Mouse (Mus musculus) frontal cortex, postnatal 36 days (tissue): ENCODE results near the gene Arl4a.
A peak's percentile ranks its signal among the peaks of the same experiment; 100 is the strongest.

Experiments used
- DNase-seq, 2 experiments: peaks; one replicate each; pipeline ENCODE4 v3.0.0; 2022; ENCODE audit warnings: low spot score in 2 of 2

The Arl4a gene

DNA sequence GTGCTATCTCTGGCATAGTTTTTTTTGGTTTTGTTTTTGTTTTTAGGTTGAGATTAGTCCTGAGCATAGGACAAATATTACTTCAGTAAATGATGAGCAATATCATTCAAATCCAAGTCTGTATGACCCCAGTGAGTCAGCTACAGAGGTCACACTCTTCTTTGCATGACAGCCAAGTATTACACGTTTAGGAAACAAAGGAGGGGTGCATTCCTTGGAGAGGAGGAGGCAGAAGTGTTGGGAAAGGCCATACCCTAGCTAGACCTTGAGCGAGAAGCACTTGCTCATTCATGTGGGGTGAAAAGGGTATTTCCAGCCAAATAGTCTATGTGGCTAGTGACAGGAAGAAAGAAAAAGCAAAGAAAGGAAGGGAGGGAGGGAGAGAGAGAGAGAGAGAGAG lies 28.0 kb downstream of the Arl4a start:
- DNase-seq = no peak

DNA sequence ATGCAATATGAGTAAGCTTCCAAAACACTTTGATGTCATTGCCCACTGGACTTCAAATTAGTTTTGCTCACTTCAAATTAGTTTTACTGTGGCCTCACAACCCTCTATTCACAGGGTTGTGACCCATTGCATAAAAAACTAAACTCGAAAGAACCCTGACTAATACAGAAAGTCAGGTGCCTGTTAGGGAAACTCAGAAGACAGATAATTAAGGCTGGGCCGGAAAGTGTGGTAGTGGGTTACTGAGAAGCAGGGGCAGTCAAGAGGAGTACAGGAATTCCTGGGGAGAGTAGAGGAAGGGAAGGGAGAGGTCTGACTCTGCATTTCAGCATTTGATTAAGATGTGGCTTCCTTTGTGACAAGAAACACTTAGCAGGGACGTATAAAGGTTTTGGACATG lies 29.4 kb downstream of the Arl4a start:
- DNase-seq = no peak

DNA sequence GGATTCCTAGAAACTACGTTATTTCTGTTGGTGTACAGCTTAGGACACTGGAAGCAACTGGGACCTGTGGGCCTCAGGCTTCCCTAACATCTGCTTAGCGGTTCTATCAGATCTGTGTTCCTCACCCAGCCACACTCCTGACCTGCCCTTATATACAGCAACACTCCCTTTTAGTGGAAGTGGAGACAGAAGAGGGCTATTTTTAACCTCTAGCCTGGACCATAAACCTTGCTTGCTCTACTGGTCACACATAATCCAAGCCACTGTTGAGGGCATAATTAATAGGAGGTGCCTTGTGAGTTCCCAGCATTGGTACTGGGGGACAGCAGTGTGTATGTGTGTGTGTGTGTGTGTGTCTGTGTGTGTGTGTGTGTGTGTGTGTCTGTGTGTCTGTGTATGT lies 33.1 kb downstream of the Arl4a start:
- DNase-seq = no peak

DNA sequence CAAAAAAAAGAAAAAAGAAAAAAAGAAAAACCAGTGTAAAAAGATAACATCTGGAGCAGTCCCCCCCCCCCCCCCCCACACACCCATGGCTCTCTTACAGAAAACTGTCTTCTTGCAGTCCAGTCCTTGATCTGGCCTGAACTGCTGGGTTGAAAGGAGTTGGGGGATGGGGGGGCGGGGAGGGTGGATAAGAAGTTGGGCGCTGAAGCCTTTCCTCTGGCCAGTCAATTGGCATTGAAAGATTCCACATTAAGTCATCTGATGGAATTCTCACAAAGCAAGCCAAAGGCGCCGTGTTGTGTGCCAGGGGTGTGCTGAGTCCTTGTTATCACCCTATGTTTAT lies 39.0 kb downstream of the Arl4a start:
- no peak for DNase-seq

DNA sequence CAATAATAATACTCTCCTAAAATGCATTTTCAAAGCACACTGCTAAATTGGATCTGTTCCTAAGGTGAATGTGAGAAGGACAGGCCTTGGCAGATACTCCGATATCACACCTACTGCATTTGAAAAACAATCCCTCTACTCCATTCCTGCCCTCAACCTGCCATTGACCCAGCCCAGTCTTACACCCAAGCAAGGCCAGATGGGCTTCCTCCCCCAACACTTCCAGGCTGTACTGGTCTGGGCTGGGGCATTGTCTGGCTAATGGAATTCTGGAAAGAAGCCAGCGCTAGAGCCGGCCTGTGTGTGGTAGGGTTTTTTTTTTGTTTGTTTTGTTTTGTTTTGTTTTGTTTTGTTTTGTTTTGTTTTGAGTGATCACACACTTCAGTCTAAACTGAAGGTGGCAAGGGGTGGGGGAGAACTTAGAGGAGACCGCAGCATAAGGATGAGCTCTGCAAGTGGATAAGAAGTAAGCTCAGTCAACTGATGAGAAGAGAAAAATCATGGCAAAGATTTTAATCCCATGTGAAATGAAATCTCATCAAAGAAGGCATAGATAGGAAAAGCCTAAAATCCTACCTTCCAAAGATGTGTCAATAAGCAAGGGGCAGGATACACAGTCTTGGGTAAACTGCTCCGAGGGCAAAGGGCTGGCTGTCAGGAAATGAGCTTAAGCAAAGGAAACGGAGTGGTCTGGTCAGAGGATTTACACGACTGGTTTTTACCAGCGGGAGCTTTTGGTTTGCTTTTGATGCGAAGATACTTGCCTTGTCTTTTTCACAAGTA lies 39.6 kb downstream of the Arl4a start:
- DNase-seq = no peak

DNA sequence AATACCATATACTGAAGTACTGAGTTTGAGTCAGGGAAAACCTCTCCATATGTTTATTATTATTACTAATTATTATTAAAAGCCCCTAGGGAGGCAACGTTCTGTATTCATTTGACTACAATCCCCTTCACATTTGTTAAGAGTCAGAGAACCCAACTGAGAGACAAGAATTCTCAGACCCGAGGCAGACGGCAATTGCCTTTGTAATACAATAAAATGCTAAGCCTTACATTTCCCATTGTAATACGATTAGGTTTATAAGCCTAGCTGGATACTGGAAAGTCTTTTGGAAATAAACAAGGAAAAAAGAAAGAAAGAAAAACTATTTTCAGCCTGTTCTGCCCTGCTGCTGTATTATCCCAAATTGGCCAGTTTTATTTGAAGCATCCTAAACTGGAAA lies 40.2 kb downstream of the Arl4a start:
- no peak for DNase-seq

DNA sequence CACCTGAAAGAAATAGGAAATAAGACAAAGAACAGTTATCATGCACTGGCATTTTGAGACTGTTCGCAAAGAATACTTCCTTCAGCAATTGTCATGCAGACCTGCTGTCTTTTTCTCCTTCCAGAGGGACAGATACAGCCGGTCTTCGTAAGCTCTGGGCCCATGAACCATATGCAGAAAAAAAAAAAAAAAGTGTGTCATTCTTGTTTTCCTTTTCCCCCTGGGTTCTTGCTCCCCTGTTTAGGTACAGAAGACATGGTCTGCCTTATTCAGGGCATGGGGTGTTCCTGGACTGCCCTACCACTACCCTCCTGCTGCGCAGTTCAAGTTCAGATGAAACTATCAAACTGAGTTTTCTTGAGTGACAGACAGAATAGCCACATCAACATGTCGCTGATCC lies 41.8 kb downstream of the Arl4a start:
- DNase-seq = no peak

DNA sequence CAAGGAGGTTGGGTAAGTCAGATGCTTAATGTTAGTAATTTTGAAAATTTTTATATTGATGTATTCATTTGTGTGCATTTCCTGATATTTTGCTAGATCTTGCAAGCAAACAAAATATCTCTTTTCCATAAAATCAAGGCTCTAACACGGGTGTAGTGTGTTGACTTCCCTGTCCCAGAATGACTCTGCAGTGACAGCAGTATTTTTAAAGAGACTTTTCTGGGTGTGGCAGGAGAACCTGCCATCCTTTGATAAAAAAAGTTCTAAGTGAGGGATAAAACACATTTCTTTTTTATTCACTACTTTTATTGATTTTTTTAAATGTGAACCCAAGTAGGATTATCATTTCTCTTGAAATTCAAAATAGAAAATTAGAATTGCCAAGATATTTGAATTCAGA lies 42.2 kb downstream of the Arl4a start:
- DNase-seq = no peak

DNA sequence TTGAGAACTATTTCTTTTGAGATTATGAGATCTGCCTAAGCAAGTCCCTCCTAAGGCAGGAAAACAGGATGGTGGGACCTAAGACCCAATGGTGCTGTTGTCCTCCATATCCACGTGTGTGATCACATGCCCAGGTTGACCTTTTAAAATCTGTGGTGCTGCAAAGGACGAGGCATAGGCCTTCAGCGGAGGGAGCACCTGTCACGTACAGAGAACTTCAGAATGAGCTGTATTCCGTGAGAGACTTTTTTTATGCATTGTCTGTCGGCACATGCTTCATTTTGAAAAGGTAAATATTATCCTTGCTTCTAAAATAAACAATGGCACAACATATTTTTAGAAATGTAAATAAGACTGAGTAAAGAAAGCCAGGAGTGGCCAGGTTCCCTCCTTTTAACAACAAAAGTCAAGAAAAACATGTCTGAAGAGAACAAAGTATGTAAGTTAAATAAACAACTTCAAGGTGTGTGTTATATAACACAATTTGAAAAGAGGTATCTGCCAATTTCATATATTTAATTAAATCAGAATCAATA lies 45.0 kb downstream of the Arl4a start:
- DNase-seq = no peak

DNA sequence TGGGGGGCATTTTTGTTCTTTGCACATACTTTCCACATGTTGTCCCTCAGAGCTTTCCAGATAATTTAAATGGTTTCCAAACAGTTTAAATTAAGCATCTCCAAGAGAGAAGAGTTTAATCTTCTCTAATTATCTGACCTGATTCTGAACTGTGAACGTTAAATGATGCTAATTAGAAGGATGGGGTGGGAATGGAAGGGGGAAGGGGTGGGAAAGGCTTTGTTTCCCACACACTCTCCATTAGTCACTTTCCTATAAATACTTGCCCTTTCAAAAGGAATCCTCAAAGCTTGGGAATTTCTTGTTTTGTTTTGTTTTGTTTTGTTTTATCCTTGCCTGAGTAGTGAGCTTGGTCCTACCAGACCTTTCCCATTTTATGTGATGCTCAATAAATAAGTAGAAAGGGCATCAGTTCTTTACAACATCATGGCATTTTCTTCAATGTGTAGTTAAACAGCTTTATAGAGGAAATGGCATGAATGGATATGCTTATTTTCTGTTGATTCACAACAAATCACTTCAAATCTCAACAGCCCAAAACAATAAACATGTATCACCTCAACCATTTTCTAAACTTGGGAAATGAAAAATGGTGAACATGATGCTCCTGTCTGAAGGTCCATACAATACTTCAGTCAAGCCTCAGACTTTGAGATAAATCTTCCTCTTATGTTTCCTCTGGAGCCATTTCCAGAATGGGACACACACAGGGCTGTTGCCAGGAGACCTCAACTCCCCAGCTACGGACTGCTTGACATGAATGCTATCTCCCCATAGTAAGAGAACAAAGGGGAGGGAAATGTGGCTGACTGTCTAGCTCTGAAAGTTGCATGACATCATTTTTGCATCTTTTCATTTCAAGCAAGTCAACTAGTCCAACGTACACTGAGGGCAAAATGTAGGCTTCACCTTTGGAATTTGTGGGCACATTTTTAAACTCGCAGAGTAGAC lies 46.7 kb downstream of the Arl4a start:
- no peak for DNase-seq

DNA sequence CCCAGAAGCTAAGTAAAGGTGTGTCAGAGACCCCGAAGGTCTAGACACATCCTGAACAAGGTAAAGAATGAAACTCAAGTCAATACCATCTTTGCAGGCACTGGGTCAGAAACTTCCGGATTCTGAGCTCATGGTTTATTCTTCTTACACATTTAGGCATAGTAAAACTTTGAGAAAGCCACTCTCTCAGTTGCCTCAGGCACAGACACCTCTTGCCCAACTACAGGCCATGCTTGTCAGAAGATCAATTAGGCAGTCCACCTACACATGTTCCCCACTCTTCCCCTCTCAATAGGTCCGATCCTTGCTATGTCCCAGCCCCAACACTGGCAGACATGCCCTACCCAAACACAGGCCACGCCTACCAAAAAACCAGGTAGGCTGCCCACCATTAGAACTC lies 48.7 kb downstream of the Arl4a start:
- no peak for DNase-seq

DNA sequence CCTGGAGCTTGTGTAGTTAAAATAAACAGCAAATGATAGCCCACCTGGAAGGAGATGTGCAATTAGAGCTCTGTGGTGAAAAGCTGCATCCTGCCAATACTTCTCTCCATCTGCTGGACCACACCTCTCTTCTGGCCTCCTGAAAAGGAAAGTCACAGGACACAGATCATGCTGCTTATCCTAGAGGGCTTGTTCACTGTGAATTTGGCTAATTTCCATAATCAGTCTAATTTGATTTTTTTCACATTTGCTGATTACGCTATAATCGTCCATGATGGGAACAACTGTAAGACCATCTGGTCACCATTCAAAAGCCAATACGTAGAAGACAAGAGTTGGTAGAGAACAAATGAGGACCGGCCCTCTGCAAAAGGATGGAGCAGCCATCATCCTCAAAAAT lies 50.6 kb downstream of the Arl4a start:
- no peak for DNase-seq

DNA sequence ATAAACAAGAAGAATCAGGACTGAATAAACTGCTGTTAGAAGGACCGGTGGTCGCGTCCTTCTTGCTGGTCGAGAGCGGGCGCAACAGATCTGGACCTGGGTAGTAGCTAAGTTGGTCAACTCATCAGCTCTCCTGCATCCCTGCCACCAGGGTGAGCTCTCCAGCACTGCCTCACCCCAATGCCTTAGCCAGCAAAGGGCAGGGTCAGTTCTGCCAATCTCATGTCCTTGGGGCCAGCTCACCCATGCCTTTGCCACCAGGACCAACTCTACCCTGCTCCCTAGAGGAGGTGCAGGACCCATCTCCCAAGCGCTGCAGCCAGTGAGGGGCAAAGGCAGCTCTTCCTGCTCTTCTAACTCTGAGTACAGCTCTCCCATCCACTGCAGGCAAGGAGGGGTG lies 52.2 kb downstream of the Arl4a start:
- DNase-seq = no peak

DNA sequence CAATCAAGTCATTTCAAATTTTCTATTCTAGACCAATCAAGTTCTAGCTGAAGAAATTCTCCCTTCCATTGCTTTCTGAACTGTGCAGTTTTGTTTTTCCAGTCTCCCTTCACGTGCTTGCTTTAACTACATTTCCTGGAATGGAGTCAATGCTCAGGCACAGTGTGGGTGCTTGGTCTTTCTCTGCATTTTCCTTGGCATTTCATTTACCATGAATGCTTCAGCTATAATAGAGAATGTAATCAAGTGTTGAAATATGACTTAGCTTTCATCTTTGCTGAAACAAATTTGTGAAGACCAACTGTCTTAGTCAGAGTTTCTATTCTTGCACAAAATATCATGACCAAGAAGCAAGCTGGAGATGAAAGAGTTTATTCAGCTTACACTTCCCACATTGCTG lies 58.0 kb downstream of the Arl4a start:
- no peak for DNase-seq

DNA sequence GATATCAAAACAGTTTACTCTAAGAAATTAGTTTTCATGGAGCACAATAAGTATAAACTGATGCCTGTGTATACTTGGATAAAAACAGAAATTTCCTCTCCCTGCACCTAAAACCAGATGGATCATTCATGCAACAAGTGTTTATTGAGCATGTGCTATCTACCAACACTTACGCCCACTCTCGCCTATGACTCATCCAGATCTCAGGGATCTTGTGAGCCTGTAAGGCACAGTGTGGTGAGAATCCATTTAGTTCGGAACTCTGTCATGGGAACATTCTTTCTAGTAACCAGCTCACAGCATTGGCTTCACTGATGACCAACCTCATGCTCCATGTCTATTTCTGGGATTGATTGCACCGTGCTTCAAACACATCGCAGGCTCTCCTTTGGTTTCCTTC lies 58.8 kb downstream of the Arl4a start:
- peak; percentile 60 to 81 for DNase-seq

DNA sequence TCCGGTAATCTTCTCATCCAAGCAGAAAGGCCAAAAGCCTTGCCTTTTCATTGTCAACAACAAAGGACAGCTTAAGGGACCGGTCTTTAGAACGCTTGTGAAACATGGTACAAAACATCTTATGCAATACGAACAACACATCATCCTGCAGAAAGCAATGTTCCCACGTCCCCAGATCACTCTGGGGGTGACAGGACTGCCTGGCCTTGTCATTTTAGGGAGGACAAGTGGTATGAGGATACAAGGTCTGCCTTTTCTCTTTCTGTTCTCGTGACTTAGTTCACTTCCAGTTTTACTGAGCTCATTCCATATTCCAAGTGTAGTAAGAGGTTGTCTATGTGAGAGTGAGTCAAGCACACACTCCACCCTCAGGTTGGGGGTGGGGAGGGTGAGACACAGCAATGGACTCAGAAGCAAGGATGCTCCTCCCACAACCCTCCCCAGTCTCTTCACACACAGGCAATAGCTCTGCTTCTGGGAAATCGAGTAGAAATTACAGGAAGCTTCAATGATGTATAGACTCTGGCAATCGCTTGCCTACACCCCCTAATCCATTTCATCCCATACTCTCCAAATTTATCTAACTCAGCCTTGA lies 59.7 kb downstream of the Arl4a start:
- DNase-seq = no peak

DNA sequence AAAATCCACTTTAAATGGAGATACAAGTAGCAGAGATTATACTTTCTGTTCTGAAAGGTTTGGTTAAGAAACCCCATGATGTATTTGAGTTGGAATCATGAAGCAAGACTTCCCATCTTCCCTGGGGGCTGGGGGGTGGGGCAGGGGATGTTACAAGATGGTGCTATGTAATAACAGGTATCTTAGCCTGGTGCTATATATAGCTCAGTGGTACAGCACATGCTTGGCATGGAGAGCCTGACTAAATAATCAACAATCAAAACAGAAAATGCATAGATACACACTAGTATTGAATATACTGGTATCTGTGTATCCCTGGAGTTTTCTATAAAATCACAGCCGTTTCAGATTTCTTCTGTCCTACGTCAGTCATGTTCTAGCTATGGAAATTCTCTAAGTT lies 61.4 kb downstream of the Arl4a start:
- no peak for DNase-seq

DNA sequence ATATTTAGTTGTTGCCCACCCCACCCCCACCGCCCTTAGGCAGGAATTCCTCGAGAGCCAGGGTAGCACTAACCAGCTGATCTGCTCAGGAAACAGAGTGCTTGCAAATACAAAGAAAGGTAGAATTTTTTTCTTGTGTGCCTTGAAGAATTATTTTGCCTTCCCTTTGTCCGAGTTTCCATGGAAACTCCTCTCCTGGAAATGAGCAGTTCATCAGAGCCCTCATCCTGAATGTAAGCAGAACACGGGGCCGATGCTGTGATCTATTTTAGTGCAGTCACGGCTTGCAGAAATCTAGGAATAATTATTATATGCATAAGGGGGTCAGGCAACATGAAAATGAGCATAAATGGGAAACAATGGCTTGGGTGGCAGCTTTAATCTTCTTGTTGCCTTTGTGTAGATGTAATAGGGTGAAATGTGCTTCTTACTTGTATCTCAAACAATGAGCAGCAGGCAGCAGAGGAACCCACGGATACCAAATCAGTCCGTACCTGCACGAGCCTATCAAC lies 61.9 kb downstream of the Arl4a start:
- DNase-seq = no peak

DNA sequence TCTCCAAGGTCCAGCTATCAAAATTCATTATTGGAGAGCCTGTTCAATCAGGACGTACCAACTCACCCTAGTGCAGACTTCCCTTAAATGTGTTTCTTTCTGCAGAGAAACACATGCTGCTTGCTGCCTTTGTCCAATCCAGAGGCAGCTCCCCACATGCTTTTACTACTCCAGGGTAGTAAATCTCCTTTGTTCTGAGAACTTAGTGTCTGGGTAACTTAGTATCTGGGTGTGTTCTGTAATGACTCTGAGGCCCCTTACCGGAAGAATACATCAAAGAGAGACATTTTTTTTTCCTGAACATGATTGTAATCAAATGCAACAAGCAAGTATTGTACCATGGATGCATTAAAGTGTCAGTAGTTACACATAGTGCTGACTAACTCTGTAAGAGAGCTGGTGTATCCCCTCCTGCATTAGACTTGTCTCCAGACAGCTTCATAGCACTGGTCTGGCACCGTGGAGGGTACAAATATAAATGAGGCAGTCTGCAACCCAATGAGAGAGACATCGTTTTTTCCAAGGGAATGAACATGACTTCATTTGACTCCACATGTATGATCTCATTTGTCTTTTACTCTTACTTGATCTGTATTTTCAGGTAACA lies 62.7 kb downstream of the Arl4a start:
- DNase-seq = no peak

DNA sequence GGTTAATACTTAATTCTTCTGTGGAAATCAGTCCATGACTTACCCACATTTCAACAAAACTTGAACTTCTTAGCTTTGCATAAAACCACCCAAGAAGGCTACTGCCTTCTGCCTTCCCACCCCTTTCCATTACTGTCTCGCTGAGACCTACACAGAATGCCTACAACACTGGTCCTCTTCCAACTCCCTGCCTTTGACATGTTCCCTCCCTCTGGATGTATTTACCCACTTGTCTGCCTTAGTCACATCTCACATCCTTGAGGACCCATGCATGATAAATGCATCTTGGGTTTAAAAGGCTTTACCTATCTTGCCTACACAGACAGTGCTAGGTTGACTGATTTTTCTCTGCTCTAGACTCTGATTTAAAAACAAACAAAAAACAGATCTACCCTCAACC lies 63.6 kb downstream of the Arl4a start:
- DNase-seq = no peak

DNA sequence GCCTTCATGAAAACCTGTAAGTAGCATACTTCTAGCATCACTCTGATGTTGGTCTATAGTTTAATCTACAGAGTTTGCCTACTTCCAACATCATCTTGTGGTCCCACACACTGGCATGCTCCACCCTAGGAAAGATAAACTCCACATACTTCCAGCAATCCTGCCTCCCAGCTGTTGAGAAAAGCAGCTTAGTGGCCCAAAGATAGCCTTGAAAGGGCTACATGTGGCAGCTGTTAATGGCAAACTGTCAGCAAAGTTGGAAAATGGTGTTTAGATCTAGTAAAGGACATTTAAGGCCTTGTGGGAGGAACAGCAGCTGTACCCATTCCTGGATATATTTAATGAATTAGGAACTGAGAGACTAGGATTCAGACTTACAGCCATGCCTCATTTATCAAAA lies 68.3 kb downstream of the Arl4a start:
- DNase-seq = no peak

DNA sequence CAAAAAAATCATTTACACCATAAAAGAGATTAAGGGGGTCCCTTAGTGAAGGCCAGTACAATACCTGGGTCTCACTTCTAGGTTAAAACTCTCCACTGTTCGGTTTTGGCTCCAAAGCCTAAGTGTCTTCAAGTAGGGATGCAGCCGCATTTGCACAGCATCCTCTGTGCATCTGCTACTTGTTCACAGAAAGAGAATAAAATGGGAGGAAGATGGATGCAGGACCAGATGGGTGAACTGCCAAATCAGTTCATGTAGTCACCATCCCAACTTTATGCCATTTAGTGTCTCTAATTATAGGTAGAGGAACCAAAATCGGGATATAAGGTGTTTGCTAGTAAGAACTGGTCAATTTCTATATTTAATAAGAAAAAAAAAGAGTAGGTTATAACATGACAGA lies 69.7 kb downstream of the Arl4a start:
- DNase-seq = no peak
